Mouse (Mus musculus) kidney, adult 8-10 months (tissue): ENCODE results near the gene Pde6d.
"Not testable (repeated sequence)": the region's sequence is repeated elsewhere in the genome, so short reads cannot be mapped to it uniquely, and the experiment has no call there.

Experiments
- DNase-seq, 2 experiments: peaks; one replicate each; pipeline ENCODE4 v3.0.0; 2022

Pde6d gene

GRCm38 (mm10) chr1:86568409-86568808, 14.0 kb downstream of the Pde6d start:
- no peak for DNase-seq

DNA sequence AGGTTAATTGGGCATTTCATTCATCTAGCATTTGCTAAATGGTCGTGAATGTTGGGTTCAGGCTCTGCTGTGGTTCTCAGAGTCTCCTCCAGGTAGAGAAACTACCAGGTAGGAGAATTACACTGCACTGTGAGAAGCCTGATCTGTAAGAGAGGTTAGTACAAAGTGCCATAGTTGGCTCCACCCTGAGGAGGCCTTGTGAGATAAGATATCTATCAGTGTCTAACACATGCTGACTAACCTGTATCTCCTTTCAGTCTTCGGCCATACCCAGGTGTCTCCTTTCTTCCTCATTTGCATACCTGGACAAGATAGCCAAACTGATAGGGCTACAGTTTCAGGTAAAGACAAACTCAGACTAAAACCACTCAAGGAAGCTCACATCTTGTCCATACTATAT, 19.8 kb downstream of the Pde6d start:
- DNase-seq: no peak

DNA sequence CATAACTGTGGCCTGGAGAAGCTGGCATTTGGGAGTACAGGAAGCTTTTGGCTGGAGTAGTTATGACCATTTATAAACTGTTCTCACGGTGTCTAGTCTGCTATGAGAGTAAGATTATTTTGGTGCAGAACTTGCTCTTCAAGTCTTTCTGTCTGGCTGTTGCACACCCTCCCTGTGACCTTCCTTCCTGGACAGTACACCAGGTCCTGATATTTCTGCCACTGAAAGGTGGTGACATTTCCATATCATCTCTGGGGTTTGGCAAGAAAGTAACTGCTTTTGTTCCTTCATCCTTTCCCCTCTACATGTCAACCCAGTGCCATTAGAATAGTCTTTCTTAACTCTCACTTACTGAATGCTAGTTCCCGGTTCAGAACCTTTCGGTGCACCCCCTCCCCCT, 23.2 kb downstream of the Pde6d start:
- DNase-seq: no peak

DNA sequence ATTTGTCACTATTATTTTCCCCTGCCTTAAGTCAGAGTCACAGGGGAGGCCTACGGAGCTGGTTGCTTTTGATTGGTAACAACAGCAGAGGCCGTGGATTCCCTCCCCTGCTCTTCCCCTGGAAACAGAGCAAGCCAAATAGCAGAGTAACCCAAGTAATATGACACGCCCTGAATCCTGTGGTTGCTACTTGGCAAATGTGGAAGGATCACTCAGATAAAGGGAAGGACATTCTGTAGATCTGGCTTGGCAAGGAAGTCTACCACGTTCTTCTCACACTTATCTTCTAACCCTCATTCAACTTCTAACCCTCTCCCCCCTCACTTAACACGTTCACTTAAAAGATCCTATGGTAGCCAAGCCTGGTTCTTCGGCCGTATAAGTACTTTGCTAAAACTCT, 24.6 kb downstream of the Pde6d start:
- no peak for DNase-seq

DNA sequence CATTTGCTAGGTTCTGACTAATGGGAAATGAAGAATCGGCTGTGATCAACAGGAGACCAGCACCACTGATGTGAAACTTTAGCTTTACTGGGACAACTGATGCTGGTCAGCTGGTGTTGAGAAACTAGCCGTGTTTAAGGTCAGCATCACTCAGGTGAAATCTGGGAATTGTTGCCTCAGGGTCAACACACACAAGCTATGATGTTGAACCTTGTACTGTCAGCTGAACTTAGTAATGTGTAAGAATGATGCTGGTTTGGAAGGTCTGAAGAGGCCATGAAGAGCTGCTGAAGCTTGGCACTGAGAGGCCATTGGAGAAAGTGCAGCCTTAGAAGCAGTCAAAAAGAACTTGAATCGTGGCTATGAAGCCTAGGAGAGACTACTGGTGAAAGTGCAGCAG, 26.8 kb downstream of the Pde6d start:
- no peak for DNase-seq

DNA sequence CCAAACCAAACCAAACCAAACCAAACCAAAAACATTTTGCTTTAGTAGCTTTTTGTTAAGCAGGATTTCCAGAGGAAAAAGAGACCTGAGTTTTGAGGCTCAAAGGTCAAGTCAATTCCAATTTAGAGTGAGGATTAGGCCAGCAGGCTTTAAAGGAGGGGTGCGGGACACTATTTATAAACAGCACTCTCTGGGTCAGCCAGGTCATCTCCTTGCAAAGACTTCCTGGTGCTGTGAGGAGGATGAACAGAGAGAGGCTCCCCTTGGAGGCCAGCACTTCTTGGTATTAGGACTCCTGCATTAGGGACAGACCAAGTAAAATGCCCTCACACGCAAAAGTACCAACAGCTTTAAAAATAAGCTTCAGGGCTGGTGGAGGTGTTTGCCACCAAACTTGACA, 30.6 kb downstream of the Pde6d start:
- no peak for DNase-seq

GRCm38 (mm10) chr1:86551299-86551698, 31.1 kb downstream of the Pde6d start:
- DNase-seq: no peak

DNA sequence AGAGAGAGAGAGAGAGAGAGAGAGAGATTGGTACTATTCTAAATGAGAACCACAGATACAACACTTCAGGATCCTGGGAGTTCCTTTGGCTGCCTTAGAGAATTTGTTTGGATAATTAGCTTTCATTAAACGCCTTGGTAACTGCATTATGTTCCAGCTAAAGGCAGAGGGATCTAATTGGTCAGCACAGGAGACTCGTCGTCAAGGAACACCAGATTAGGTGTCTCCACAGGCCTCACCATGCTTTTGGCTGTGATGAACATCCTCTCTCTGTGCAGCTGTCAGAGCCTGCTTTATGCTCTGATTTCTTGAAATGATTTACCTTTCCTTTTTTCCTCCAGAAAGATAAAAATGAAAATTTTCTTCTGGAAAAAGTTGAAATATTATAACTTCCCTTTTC, 35.6 kb downstream of the Pde6d start:
- no peak for DNase-seq

DNA sequence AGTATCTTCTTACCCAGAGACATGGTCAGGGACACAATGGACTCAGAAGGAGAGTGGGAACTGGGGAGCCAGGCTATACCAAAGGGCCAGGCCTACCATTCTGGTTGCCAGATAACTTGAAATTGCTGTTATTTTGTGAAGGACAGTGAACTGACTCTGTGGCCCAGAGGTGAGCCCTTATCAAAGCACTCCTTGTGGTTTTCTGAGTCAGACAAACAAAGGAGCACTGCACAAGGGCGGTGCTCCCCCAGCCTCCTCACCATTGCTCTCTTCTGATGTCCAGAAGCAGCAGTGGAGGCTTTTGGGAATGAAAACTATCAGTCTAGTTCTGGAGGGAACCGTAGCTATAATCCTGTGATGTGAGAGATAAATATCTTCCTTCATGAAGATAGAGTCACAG, 39.8 kb downstream of the Pde6d start:
- DNase-seq: no peak

- DNase-seq: not testable (repeated sequence)
These were observed 42.8 kb downstream of the Pde6d start for GRCm38 (mm10) chr1:86539583-86539982.

DNA sequence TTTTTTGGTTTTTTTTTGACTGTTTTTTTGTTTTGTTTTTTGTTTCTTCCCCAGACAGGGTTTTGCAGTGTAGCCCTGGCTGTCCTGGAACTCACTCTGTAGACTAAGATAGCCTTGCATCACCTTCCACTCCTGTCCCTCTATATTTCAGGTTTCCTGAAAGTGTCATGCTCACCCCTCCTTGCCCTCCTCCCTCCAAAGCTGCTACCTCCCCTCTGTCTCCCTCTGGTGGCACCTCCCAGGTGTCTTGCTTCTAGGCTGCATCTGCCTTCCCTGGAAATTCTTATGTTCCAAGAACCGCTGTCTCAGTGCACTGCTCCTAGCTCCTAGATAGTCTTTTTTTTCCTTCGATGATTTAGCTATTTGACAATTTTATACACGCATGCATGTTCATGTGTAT, 44.0 kb downstream of the Pde6d start:
- no peak for DNase-seq

GRCm38 (mm10) chr1:86533411-86534130, 48.9 kb downstream of the Pde6d start:
- no peak for DNase-seq

DNA sequence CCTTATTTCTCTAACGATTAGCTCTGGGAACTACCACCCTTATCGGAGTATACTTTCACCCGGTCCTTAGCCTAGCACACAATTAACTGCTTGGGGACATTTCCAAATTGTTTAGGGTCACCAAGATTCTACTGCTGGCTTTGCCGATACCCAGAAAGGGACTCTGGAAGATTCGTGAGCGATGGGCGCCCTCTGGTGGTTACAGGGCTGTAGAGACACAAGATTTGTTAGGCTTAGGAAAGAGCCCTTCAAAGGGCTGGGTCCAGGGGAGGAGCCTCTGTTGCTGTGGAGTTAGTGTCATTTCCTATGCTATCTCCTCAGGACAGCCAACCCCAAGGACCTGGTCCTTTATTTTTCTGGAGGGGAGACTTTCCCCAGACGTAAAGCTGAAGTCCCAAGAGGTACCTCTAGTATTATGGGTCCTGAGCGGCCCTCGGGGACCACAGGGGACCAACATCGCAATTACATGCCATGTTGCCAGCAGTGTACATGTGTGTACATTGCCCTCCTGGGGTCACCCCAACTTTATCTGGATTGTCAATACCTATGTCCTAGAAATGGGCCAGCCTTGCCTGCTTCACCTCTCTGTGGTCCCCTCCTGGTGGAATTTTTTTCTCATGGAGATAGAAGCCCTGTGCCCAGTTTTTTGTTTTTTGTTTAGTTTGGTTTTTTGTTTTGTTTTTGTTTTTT, 49.9 kb downstream of the Pde6d start:
- DNase-seq: peak; percentile 84 to 96

- peak in 1 of 2 experiments; percentile 56 for DNase-seq
These were observed 50.7 kb downstream of the Pde6d start for GRCm38 (mm10) chr1:86531547-86532321.

- no peak for DNase-seq
These were observed 51.4 kb downstream of the Pde6d start for GRCm38 (mm10) chr1:86530871-86531546.

DNA sequence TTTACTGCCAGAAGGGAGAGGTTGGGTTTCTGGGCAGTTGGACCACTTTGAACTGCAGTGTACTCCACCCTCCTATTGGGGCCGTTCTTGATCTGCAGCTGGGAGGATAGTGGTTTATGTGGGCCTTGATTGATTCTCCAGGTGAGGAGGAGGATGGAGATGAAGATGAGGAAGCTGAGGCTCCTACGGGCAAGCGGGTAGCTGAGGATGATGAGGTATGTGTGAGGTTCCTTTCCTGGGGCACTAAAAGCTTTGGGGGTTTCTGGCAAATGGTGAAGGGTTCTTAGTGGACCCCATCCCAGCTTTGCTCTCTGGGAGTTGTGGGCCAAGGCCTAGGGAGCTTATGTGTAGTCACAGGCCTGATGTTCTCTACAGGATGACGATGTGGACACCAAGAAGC, 52.8 kb downstream of the Pde6d start:
- no peak for DNase-seq

GRCm38 (mm10) chr1:86528571-86529180, 53.8 kb downstream of the Pde6d start:
- DNase-seq: peak; percentile 80 to 84

- DNase-seq: peak; percentile 89 to 91
These were observed 54.6 kb downstream of the Pde6d start for GRCm38 (mm10) chr1:86527599-86528486.

- peak; percentile 36 to 41 for DNase-seq
These were observed 55.4 kb downstream of the Pde6d start for GRCm38 (mm10) chr1:86526789-86527598.

- peak; percentile 99 for DNase-seq
These were observed 56.2 kb downstream of the Pde6d start, which contains the start of gene Ptma for GRCm38 (mm10) chr1:86526116-86526788. TSS of gene Ptma (plus strand) at chr1:86526726.
